Mouse (Mus musculus) limb, embryonic 11.5 days (tissue): ENCODE data around the gene Cdc42ep2. TPM values are rescaled to one million over a fixed set of nuclear protein-coding genes. Genes with fewer than 3 reads are reported as not detected.
A peak's percentile ranks its signal among the peaks of the same experiment; 100 is the strongest.
"Not testable (repeated sequence)": the region's sequence is repeated elsewhere in the genome, so short reads cannot be mapped to it uniquely, and the experiment has no call there.

Experiments used
- ATAC-seq: fragments of 200-750 bp; cut with Nextera tagmentation; 2 replicates; pipeline ENCODE4 v1.8.0; 2017; ENCODE audit warnings: low read depth; ENCODE audit not compliant: insufficient number of reproducible peaks, low FRiP score, low TSS enrichment
- DNase-seq: peaks from one replicate; pipeline ENCODE4 v3.0.0-alpha.2; 2015; ENCODE audit warnings: low spot score
- H3K27ac ChIP-seq: fragments of 300-500 bp; sonication (generic); replicated peaks from 2 replicates; pipeline ENCODE4 v1.5.1; 2014; ENCODE audit warnings: low read depth, mild to moderate bottlenecking, low read length
- H3K27me3 ChIP-seq: fragments of 300-500 bp; sonication (generic); 2 replicates; pipeline ENCODE4 v1.6.1; 2014; ENCODE audit warnings: mild to moderate bottlenecking, low read length, mixed read lengths; ENCODE audit not compliant: control insufficient read depth, insufficient read depth
- H3K36me3 ChIP-seq: fragments of 300-500 bp; sonication (generic); 2 replicates; pipeline ENCODE4 v1.6.1; 2014; ENCODE audit warnings: mild to moderate bottlenecking, low read length, moderate library complexity, mixed read lengths; ENCODE audit not compliant: control insufficient read depth, insufficient read depth
- H3K4me1 ChIP-seq: fragments of 300-500 bp; sonication (generic); 2 replicates; pipeline ENCODE4 v1.6.1; 2014; ENCODE audit warnings: low read length, mixed read lengths; ENCODE audit not compliant: control insufficient read depth, insufficient read depth
- H3K4me2 ChIP-seq: fragments of 300-500 bp; sonication (generic); 2 replicates; pipeline ENCODE4 v1.6.1; 2014; ENCODE audit warnings: low read depth, mild to moderate bottlenecking, moderate library complexity; ENCODE audit not compliant: severe bottlenecking
- H3K4me3 ChIP-seq: fragments of 300-500 bp; sonication (generic); 2 replicates; pipeline ENCODE4 v1.5.1; 2014; ENCODE audit warnings: low read depth, low read length
- H3K9ac ChIP-seq: fragments of 300-500 bp; sonication (generic); 2 replicates; pipeline ENCODE4 v1.6.1; 2014; ENCODE audit warnings: mild to moderate bottlenecking, low read length
- H3K9me3 ChIP-seq: fragments of 300-500 bp; sonication (generic); 2 replicates; pipeline ENCODE4 v1.6.1; 2016; ENCODE audit warnings: low read length; ENCODE audit not compliant: control insufficient read depth
- WGBS: fragments of 180-500 bp; shearing (Covaris S2); extraction: QIAGEN DNeasy Blood & Tissue Kit; methylation state at CpG from one replicate; pipeline ENCODE4 v1.1.7; 2014; 5-methylcytosine and 5-hydroxymethylcytosine counted together
- polyA plus RNA-seq: library from polyadenylated mRNA; unstranded; fragments of >200 nt; fragmentation: Nextera tagmentation; extraction: Ambion mirVana; gene quantifications from 2 replicates; pipeline ENCODE4 v1.2.1, GENCODE M21; 2014

Gene Cdc42ep2
- polyA plus RNA-seq, 1 experiment from 2014 or later: 2.2 TPM

- no peaks in the 10 kb centered on the region for H3K27me3 ChIP-seq
- no peak overlapping the region; the same call in 1 of the 2 replicates for H3K4me3 ChIP-seq
- 0 out of 2 replicates have a peak overlapping the region, but pooled peaks have one; percentile 15 for H3K4me2 ChIP-seq
- DNase-seq: no peak
- peaks cover 5% of the 10 kb centered on the region; the same call in 1 of the 2 replicates for H3K4me1 ChIP-seq
- H3K27ac ChIP-seq: no peak overlapping the region
- H3K9me3 ChIP-seq: no peaks in the 10 kb centered on the region
- H3K9ac ChIP-seq: no peak overlapping the region
- 94% methylated on average over 13 of the region's 13 CpGs for WGBS
- peaks cover 5% of the 10 kb centered on the region; the same call in 1 of the 2 replicates for H3K36me3 ChIP-seq
- no peak for ATAC-seq
Measured at GRCm38 (mm10) chr19:5892735-5893134, 31.9 kb downstream of the Cdc42ep2 start.

GRCm38 (mm10) chr19:5892262-5892661 lies 32.4 kb downstream of the Cdc42ep2 start:
- WGBS: 92% methylated on average over 7 of the region's 7 CpGs
- DNase-seq (no peak), ATAC-seq (no peak)
- no peak overlapping the region for H3K4me2 ChIP-seq
- peaks cover 5% of the 10 kb centered on the region; the same call in 1 of the 2 replicates for H3K36me3 ChIP-seq
- H3K27me3 ChIP-seq: no peaks in the 10 kb centered on the region
- no peak overlapping the region for H3K4me3 ChIP-seq
- H3K9ac ChIP-seq: no peak overlapping the region
- peaks cover 5% of the 10 kb centered on the region; the same call in 1 of the 2 replicates for H3K4me1 ChIP-seq
- H3K9me3 ChIP-seq: no peaks in the 10 kb centered on the region
- no peak overlapping the region for H3K27ac ChIP-seq

DNA sequence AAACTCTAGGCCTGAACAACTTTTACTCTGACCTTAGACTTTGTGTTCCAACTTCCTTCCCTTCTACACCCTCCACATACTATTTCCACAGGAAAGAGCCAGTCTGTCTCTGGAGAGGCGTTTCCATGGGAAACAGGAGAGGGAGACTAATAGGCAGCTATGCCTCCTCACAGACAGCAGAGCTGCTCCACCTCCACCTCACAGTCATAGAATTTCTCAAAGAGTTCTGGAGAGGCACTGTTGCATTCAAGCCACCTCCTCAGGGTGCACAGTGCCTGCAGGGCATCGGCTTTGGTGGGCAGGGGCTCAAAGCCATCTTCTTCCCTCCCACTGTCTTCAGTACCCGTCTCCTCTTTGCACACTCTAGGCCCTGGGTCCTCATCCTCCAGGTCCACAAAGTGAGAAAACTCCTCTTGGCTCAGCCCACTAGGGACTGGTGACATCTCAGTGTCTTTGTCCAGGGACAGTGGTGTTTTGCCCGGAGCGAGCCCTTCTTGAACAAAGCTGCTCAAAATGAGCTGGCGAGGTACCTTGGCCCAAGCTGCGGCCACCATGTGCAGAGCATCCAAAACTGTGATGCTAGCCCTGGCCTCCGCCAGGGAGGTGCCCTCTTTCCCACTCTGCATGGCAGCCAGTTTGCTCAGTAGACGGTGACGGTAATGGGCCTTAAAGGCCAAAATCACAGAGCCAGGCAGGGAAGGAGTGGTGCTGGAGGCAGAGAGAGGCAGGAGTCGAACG lies 32.9 kb downstream of the Cdc42ep2 start:
- DNase-seq: no peak
- H3K9me3 ChIP-seq: no peaks in the 10 kb centered on the region
- no peaks in the 10 kb centered on the region for H3K27me3 ChIP-seq
- no peak for ATAC-seq
- no peak overlapping the region for H3K4me3 ChIP-seq
- no peak overlapping the region for H3K27ac ChIP-seq
- peaks cover 5% of the 10 kb centered on the region; the same call in 1 of the 2 replicates for H3K36me3 ChIP-seq
- no peak overlapping the region; the same call in 1 of the 2 replicates for H3K4me2 ChIP-seq
- WGBS: 95% methylated on average over 12 of the region's 12 CpGs
- H3K9ac ChIP-seq: no peak overlapping the region
- H3K4me1 ChIP-seq: peaks cover 5% of the 10 kb centered on the region; the same call in 1 of the 2 replicates

GRCm38 (mm10) chr19:5889211-5889610 lies 35.4 kb downstream of the Cdc42ep2 start:
- H3K4me2 ChIP-seq: no peak overlapping the region
- no peak overlapping the region for H3K4me3 ChIP-seq
- 82% methylated on average over 4 of the region's 4 CpGs for WGBS
- H3K27ac ChIP-seq: no peak overlapping the region
- ATAC-seq: no peak
- H3K36me3 ChIP-seq: peaks cover 5% of the 10 kb centered on the region; the same call in 1 of the 2 replicates
- no peaks in the 10 kb centered on the region for H3K9me3 ChIP-seq
- H3K4me1 ChIP-seq: peaks cover 5% of the 10 kb centered on the region; the same call in 1 of the 2 replicates
- no peak for DNase-seq
- no peaks in the 10 kb centered on the region for H3K27me3 ChIP-seq
- H3K9ac ChIP-seq: no peak overlapping the region

DNA sequence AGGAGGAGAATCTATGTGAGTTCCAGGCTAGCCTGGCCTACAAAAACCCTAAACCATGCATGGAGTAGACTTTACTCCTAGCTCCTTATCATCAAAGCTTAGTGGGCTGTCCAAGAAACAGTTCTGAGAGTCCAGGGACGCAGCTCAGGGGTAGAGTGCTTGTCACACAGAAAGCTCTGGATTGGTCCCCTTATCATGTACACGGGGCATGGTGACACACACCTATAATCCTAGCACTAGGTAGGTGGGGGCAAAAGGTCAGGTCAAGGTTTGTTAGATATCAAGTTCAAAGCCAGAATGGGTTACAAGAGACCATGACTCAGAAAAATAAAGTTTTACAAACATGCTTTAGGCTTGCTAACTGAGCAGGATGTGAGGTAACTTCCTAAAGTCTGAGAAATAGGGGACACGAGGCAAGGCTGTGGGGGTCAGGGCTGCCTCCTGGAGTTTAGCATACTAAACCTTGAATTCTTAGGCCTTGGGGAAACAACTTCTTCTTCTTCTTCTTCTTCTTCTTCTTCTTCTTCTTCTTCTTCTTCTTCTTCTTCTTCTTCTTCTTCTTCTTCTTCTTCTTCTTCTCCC lies 37.3 kb downstream of the Cdc42ep2 start:
- Histone ChIP-seq H3K4me2 (no peak overlapping the region), H3K9me3 (no peaks in the 10 kb centered on the region), H3K36me3 (peaks cover 5% of the 10 kb centered on the region; the same call in 1 of the 2 replicates), H3K27ac (no peak overlapping the region), H3K27me3 (no peaks in the 10 kb centered on the region), H3K4me3 (no peak overlapping the region), H3K9ac (no peak overlapping the region), H3K4me1 (no peaks in the 10 kb centered on the region)
- 80% methylated on average over 3 of the region's 3 CpGs for WGBS
- DNase-seq (no peak), ATAC-seq (no peak)

DNA sequence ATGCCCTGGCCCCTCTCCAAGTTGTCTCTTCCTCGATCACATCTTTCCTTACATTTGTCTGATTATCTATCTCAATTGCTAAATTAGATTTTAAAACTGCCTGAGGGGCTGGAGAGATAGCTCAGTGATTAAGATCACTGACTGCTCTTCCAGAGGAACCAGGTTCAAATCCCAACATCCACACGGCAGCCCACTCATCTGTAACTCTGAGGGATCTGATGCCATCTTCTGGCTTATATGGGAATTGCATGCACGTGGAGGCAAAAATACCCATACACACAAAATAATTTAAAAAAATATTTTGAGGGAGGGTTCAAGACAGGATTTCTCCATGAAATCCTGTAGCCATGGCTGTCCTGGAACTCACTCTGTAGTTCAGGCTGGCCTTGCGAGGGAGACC lies 38.8 kb downstream of the Cdc42ep2 start:
- H3K4me2 ChIP-seq: no peak overlapping the region
- H3K9ac ChIP-seq: no peak overlapping the region
- no peak overlapping the region for H3K4me3 ChIP-seq
- H3K4me1 ChIP-seq: no peaks in the 10 kb centered on the region
- no peaks in the 10 kb centered on the region for H3K27me3 ChIP-seq
- ATAC-seq (no peak), DNase-seq (peak; percentile 38)
- WGBS: 61% methylated on average over 4 of the region's 4 CpGs
- H3K27ac ChIP-seq: no peak overlapping the region
- H3K9me3 ChIP-seq: no peaks in the 10 kb centered on the region
- no peaks in the 10 kb centered on the region for H3K36me3 ChIP-seq

DNA sequence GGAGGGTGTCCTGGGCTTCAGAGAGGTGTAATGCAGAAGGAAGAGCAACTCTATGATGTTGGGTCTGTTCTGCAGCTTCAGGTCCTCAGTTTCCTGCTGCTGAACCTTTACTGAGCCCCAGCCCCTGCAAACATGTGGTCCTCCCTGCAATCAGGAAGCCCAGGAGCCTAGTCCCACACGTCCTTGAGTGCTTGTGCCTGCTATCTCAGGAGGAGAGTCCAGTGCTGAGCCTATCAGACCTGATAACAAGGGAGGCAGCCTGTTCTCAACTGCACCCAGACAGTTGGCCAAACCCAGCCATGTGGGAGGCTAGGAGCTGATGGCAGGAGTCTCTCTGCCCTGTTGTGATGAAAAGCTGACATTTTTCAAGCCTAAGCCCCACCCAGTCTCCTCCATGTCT lies 40.7 kb downstream of the Cdc42ep2 start:
- no peak overlapping the region for H3K27ac ChIP-seq

DNA sequence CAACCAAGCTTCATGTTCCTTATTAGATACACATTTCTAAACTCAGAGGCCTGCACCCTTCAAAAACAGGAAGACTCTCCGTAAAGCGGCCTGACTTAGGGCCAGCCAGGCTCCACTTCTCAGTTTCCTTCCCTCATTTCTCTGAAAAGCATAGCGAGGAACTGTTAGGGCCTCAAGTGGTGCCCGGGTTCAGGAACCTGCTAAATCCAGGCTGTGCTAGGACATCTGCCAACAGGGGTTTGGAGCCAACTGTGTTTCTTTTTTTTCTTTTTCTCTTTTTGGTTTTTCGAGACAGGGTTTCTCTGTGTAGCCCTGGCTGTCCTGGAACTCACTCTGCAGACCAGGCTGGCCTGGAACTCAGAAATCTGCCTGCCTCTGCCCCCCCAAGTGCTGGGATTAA lies 42.5 kb downstream of the Cdc42ep2 start:
- H3K27ac ChIP-seq, ATAC-seq, H3K27me3 ChIP-seq, H3K36me3 ChIP-seq, H3K4me3 ChIP-seq, H3K4me1 ChIP-seq, H3K4me2 ChIP-seq, DNase-seq, H3K9ac ChIP-seq, H3K9me3 ChIP-seq: not testable (repeated sequence)
- 85% methylated on average over 5 of the region's 5 CpGs for WGBS

More for the DNA sequence above, 40.7 kb downstream of the Cdc42ep2 start:
- no peak overlapping the region for H3K4me3 ChIP-seq
- DNase-seq (no peak), ATAC-seq (no peak)
- no peaks in the 10 kb centered on the region for H3K4me1 ChIP-seq
- H3K36me3 ChIP-seq: no peaks in the 10 kb centered on the region
- H3K9me3 ChIP-seq: no peaks in the 10 kb centered on the region
- H3K4me2 ChIP-seq: no peak overlapping the region
- no peak overlapping the region for H3K9ac ChIP-seq
- WGBS: 40% methylated on average over 1 of the region's 1 CpGs
- H3K27me3 ChIP-seq: no peaks in the 10 kb centered on the region
